In genomic region chr2:138027411-138027810, GRCm38 (mm10) we compare ENCODE assay signal across 30 mouse cellular contexts.
"Had no signal": no experiment of that assay in that cellular context is flagged by ENCODE, and none has a peak within 500 bp of the region (broad histone marks: within the 10 kb centered on the region; RNA-seq: fewer than 3 reads in every experiment).

No protein-coding gene starts in this region.

- H3K4me1 ChIP-seq: limb, embryonic 10.5 days; limb, embryonic 12.5 days; limb, embryonic 13.5 days; limb, embryonic 15.5 days; liver, embryonic 12.5 days; liver, embryonic 13.5 days; liver, embryonic 15.5 days; lung, embryonic 15.5 days; megakaryocyte, embryonic 14.5 days; midbrain, embryonic 10.5 days; midbrain, embryonic 12.5 days; midbrain, embryonic 15.5 days had no signal

- H3K36me3 ChIP-seq: limb, embryonic 10.5 days; limb, embryonic 12.5 days; limb, embryonic 13.5 days; limb, embryonic 15.5 days; liver, embryonic 12.5 days; liver, embryonic 13.5 days; liver, embryonic 15.5 days; lung, embryonic 15.5 days; midbrain, embryonic 10.5 days; midbrain, embryonic 12.5 days; midbrain, embryonic 15.5 days had no signal

- H3K27me3 ChIP-seq: limb, embryonic 12.5 days; limb, embryonic 13.5 days; limb, embryonic 15.5 days; liver, embryonic 12.5 days; liver, embryonic 13.5 days; liver, embryonic 15.5 days; lung, embryonic 15.5 days; megakaryocyte, embryonic 14.5 days; midbrain, embryonic 12.5 days; midbrain, embryonic 15.5 days had no signal

- H3K4me2 ChIP-seq: limb, embryonic 12.5 days; limb, embryonic 13.5 days; limb, embryonic 15.5 days; liver, embryonic 11.5 days; liver, embryonic 12.5 days; liver, embryonic 13.5 days; liver, embryonic 15.5 days; lung, embryonic 14.5 days; lung, embryonic 15.5 days; midbrain, embryonic 12.5 days; midbrain, embryonic 15.5 days had no signal

- DNase-seq: left cerebral cortex, postnatal 4 days; liver; liver, embryonic 13.5 days; liver, postnatal 0 days; lung, adult 18-20 months; lung, adult 2 months; lung, embryonic 14.5 days; lung, postnatal 10 days; lung, postnatal 14 days; lung, postnatal 36 days; lung, postnatal 4 days; midbrain, embryonic 14.5 days had no signal

- ATAC-seq: liver, embryonic 12.5 days; liver, postnatal 0 days; lung, postnatal 0 days; midbrain, embryonic 15.5 days; midbrain, embryonic 16.5 days had no signal

- H3K9ac ChIP-seq: limb, embryonic 12.5 days; limb, embryonic 13.5 days; limb, embryonic 15.5 days; liver, embryonic 12.5 days; liver, embryonic 13.5 days; liver, embryonic 14.5 days; liver, embryonic 15.5 days; liver, postnatal 0 days; lung, embryonic 14.5 days; lung, embryonic 15.5 days; midbrain, embryonic 12.5 days; midbrain, embryonic 15.5 days had no signal

- H3K4me3 ChIP-seq: left cerebral cortex, adult 2 months; limb, embryonic 10.5 days; limb, embryonic 12.5 days; limb, embryonic 13.5 days; limb, embryonic 15.5 days; liver, embryonic 12.5 days; liver, embryonic 13.5 days; liver, embryonic 15.5 days; lung, embryonic 15.5 days; megakaryocyte, embryonic 14.5 days; midbrain, embryonic 10.5 days; midbrain, embryonic 12.5 days; midbrain, embryonic 15.5 days; myocyte had no signal

- H3K9me3 ChIP-seq: limb, embryonic 10.5 days; limb, embryonic 12.5 days; limb, embryonic 13.5 days; limb, embryonic 15.5 days; liver, embryonic 12.5 days; liver, embryonic 13.5 days; liver, embryonic 15.5 days; lung, embryonic 15.5 days; megakaryocyte, embryonic 14.5 days; midbrain, embryonic 10.5 days; midbrain, embryonic 12.5 days; midbrain, embryonic 15.5 days had no signal

- H3K27ac ChIP-seq: left cerebral cortex, adult 2 months; limb, embryonic 10.5 days; limb, embryonic 12.5 days; limb, embryonic 13.5 days; limb, embryonic 15.5 days; liver, embryonic 12.5 days; liver, embryonic 13.5 days; liver, embryonic 14.5 days; liver, embryonic 15.5 days; lung, embryonic 15.5 days; macrophage; midbrain, embryonic 10.5 days; midbrain, embryonic 12.5 days; midbrain, embryonic 15.5 days had no signal
